Mouse (Mus musculus) spleen, postnatal 36 days (tissue): ENCODE measurements around the gene Fxyd4.

Experiments used
- DNase-seq, 2 experiments: peaks; one replicate each; pipeline ENCODE4 v3.0.0; 2022; ENCODE audit warnings: low spot score in 2 of 2, mixed read lengths in 1 of 2

Gene Fxyd4

GRCm38 (mm10) chr6:117891369-117892160, 45.9 kb downstream of the Fxyd4 start:
- DNase-seq, result peak; percentile 51 to 52

DNA sequence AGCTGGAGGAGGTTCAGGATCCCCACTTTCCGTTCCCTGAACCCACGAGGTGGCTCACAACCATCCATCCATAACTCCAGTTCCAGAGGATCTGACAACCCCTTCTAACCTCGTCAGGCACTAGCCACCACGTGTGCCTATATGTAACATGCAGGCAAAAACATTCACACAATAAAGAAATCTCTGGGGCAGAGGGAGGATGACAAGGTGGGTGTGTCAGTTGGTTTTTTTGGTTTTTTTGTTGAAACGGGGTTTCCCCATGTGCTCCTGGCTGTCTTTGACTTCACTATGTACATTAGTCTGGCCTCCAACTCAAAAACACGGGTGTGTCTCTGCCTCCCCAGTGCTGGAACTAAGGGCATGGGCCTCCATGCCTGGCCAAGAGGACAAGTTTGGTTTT, 47.2 kb downstream of the Fxyd4 start:
- peak; percentile 71 to 75 for DNase-seq

GRCm38 (mm10) chr6:117888642-117889096, 48.8 kb downstream of the Fxyd4 start:
- DNase-seq, result peak in 1 of 2 experiments; percentile 45

GRCm38 (mm10) chr6:117888032-117888431, 49.5 kb downstream of the Fxyd4 start:
- no peak for DNase-seq

DNA sequence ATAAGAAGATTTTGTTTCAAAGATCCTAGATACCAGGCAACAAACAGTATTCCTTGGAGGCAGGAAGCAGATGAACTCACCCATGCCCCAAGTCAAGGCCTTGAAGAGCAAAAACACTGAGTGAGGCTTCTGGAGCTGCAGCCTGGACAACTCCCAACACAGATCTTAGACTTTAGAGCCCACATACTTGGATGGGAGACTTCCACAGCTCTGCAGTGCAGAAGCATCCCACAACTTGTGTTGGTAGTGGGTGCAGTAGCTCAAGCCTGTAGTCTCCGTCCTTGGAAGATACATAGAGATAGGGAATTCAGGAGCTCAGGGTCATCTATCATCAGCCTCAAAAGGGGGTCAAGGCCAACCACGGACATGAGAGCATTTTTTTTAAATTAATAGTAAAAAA, 51.5 kb downstream of the Fxyd4 start:
- no peak for DNase-seq
